Mouse (Mus musculus): Measurements from ENCODE around the gene Cops6.

DNA sequence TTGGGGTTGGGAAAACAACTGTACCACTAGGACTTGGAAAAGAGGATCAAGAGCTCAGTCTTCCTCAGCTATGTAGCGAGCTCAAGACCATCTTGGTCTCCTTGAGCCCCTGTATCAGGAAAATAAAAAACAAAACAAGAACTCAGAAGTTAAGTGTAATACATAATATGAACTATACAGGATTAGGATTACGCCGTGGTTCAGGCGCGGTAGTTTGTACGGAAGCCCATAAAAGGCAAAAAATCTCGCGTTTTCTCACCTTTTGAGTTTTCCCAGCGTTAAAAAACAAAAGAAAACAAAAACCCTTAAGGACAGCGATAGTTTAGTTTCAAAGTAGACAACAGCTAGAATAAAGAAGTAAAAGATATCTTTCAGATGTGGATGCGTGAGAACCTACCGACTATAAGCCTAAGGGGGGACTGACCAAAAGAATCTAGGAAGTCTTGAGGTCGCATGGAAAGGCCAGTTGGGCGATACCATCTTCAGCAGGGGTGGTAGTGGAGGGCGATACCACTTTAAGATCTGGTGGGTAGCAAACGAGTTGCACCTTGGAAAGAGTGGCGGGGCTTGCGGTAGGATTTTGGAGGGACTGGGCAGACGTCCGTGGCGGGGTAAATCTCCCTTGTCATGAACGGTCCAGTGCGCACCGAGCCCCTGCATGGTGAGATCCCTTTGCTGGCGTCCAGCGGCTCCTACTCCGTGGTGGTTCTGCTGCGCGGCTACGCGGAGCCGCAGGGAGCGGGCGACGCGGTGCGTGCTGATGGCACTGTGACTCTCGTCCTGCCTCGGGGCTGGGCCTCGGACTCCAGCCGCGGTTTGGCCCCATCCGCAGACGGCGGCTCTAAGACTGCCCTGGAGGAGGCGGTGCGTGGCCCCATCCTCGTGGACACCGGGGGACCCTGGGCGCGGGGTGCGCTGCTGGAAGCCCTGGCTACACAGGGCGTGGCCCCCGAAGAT is 33.2 kb downstream of the Cops6 start, which contains the start of gene Mblac1:
- peak; percentile 17; the same call in 1 of the 2 replicates for TF ChIP-seq POLR2A (IDR thresholded peaks at IDR 0.05; ENCODE audit: control insufficient read depth, extremely low read depth, insufficient read depth, low read length, poor library complexity)
- 0 out of 2 replicates have a peak, but pooled peaks have one; percentile 60 for TF ChIP-seq CTCF (IDR thresholded peaks at IDR 0.05; ENCODE audit: borderline replicate concordance, control insufficient read depth, extremely low read depth, insufficient read depth, low read length, poor library complexity)
